Mouse (Mus musculus) left cerebral cortex, postnatal 36 days (tissue): ENCODE measurements around the gene H2-M1. TPM values are rescaled to one million over a fixed set of nuclear protein-coding genes. Genes with fewer than 3 reads are reported as not detected.

Experiments
- DNase-seq, 2 experiments: peaks; one replicate each; pipeline ENCODE4 v3.0.0; 2021 to 2022; ENCODE audit warnings: low spot score in 2 of 2, mixed read lengths in 1 of 2
- intact Hi-C: fragments of 180-260 bp; cut with DNase I; formaldehyde crosslinking; loops from one replicate; pipeline ENCODE4 v1.15.1; 2025
- total RNA-seq, 2 experiments: library from RNA; stranded (reverse); gene quantifications; 2 replicates each; pipeline ENCODE4 v1.2.3; 2021

Gene H2-M1
- not detected for total RNA-seq

DNA sequence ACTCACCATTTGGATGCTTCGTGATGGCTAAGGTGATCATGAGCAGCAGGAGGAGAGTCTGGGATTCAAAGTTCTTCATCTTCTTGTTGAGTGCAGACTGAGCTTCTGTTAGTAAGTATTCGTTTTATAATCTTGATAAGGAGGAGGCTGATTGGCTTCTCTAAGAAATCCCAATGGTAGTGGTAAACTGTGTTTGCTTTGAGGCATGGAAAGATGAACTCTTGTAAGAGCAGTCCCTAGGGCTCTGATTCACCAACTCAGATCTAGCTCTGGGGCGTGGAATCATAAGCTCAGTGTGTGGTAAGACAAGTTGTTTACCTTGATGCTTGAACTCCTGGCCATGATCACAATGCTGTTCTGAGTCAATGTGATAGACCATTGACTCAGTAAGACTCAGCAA lies at the start of gene H2-M1:
H2-M1 (minus strand) TSS at position 101 of the 400 bp plus-strand sequence.
- no peak for DNase-seq
- intact Hi-C loops: no loop called here

DNA sequence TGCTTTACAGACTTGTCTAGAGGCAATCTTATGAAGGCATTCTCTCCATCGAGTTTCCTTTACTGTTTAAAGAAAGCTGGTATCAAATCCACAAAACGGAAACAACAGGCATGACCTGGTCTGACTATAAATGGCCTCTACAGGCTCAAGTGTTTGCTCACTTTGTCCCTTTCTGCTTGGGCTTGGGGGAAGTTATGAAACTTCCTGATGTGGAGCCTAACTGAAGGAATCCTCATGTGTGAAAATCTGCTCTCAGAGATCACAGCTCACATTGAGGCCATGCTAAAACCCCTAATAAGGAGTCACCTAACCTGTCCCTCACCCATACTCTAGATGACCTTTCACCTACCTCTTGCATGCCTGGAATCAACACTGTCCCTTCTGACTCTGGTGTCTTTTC lies 25.7 kb upstream of the H2-M1 start:
- DNase-seq: no peak
- intact Hi-C loops: no loop called here

DNA sequence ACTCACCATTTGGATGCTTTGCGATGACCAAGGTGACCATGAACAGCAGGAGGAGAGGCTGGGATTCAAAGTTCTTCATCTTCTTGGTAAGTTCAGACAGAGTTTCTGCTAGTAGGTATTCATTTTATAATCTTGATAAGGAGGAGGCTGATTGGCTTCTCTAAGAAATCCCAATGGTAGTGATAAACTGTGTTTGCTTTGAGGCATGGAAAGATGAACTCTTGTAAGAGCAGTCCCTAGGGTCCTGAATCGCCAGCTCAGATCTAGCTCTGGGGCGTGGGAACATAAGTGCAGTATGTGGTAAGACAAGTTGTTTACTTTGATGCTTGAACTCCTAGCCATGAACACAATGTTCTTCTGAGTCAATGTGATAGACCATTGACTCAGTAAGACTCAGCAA lies 29.5 kb downstream of the H2-M1 start, which contains the start of gene H2-M9:
H2-M9 (minus strand) TSS at position 101 of the 400 bp plus-strand sequence.
- DNase-seq: no peak
- intact Hi-C loops: no loop called here

Other genes with a start within 250 kb of the H2-M1 start
- gene H2-M10.4, start 209.9 kb downstream of the H2-M1 start, total RNA-seq: not detected
- gene H2-M11, start 125.1 kb downstream of the H2-M1 start, total RNA-seq: not detected
- gene H2-M9, start 29.6 kb downstream of the H2-M1 start, total RNA-seq: not detected
- gene H2-M10.5, start 100.7 kb upstream of the H2-M1 start, total RNA-seq: not detected
- gene H2-M10.6, start 140.0 kb upstream of the H2-M1 start, total RNA-seq: not detected
- gene Trim26, start 164.9 kb upstream of the H2-M1 start, total RNA-seq: 10 to 100 TPM; 18.1 to 20.4 TPM
- not detected for gene Trim15, start 195.0 kb upstream of the H2-M1 start, total RNA-seq
- gene Trim10, start 197.4 kb upstream of the H2-M1 start, total RNA-seq: not detected
- gene Trim40, start 217.9 kb upstream of the H2-M1 start, total RNA-seq: not detected
- gene Trim31, start 225.9 kb upstream of the H2-M1 start, total RNA-seq: not detected